Mouse (Mus musculus) CH12.LX (cell line): ENCODE data around the gene Igflr1. TPM values are rescaled to one million over a fixed set of nuclear protein-coding genes. Genes with fewer than 3 reads are reported as not detected.

ENCODE experiments used
- DNase-seq: peaks from one replicate; pipeline ENCODE4 v3.0.0-alpha.2; 2013; ENCODE audit errors: extremely low read depth
- H3K27ac ChIP-seq: 2 replicates; pipeline ENCODE4 v1.5.1; 2012; ENCODE audit warnings: low read depth, mild to moderate bottlenecking, control low read depth, moderate library complexity; ENCODE audit not compliant: insufficient read depth
- H3K27me3 ChIP-seq: replicated peaks from 2 replicates; pipeline ENCODE3; 2012; ENCODE audit warnings: inconsistent platforms
- H3K36me3 ChIP-seq, 2 experiments: replicated peaks in 1 of 2; 2 replicates each; pipeline versions ENCODE3 to v1.6.1; 2012; ENCODE audit warnings: inconsistent platforms in 1 of 2, low read length in 1 of 2, mild to moderate bottlenecking in 1 of 2, mixed read lengths in 1 of 2, moderate library complexity in 1 of 2; ENCODE audit not compliant: control insufficient read depth in 1 of 2, insufficient read depth in 1 of 2
- H3K4me1 ChIP-seq, 2 experiments: 2 replicates each; pipeline ENCODE4 v1.6.1; 2012; ENCODE audit warnings: inconsistent platforms in 1 of 2, moderate library complexity in 1 of 2; ENCODE audit not compliant: insufficient read depth in 2 of 2, control insufficient read depth in 1 of 2
- H3K4me2 ChIP-seq: 2 replicates; pipeline ENCODE4 v1.6.1; 2012; ENCODE audit warnings: low read depth, mild to moderate bottlenecking, control low read depth; ENCODE audit not compliant: poor library complexity, insufficient read depth, severe bottlenecking
- H3K4me3 ChIP-seq, 3 experiments: fragments of 150-350 bp in 1 of 3; sonication (generic) in 1 of 3; replicated peaks in 1 of 3; 2 replicates each; pipeline versions ENCODE3 to v1.5.1; 2011 to 2012; ENCODE audit warnings: low read depth in 2 of 3, low read length in 2 of 3, mild to moderate bottlenecking in 2 of 3, moderate library complexity in 2 of 3, control low read depth in 1 of 3, improper control_type of control experiment in 1 of 3, inconsistent platforms in 1 of 3, mixed read lengths in 1 of 3; ENCODE audit not compliant: poor library complexity in 1 of 3
- H3K79me2 ChIP-seq: replicated peaks from 2 replicates; pipeline ENCODE4 v1.6.1; 2012; ENCODE audit warnings: mild to moderate bottlenecking, moderate library complexity; ENCODE audit not compliant: control insufficient read depth, poor library complexity, insufficient read depth, severe bottlenecking; ENCODE audit errors: extremely low read depth
- H3K9ac ChIP-seq: 2 replicates; pipeline ENCODE4 v1.6.1; 2012; ENCODE audit warnings: low read depth, mild to moderate bottlenecking, control low read depth, moderate library complexity; ENCODE audit not compliant: insufficient read depth
- H3K9me3 ChIP-seq: replicated peaks from 2 replicates; pipeline ENCODE3; 2012; ENCODE audit warnings: low read length, inconsistent platforms, mixed read lengths
- CHD1 ChIP-seq: IDR thresholded peaks from 2 replicates; pipeline ENCODE4 v1.6.1; 2012; ENCODE audit warnings: low read depth, low read length, improper control_type of control experiment, inconsistent platforms
- CTCF ChIP-seq, 2 experiments: IDR thresholded peaks in 1 of 2; conservative IDR thresholded peaks in 1 of 2; 2 replicates each; pipeline ENCODE4 v1.5.1; 2011 to 2012; ENCODE audit warnings: low read depth in 2 of 2, low read length in 2 of 2, improper control_type of control experiment in 1 of 2, inconsistent platforms in 1 of 2, mild to moderate bottlenecking in 1 of 2, moderate library complexity in 1 of 2
- ELF1 ChIP-seq: IDR thresholded peaks from 2 replicates; pipeline ENCODE4 v1.6.1; 2014; ENCODE audit warnings: low read depth, mild to moderate bottlenecking, inconsistent platforms, low read length, improper control_type of control experiment
- EP300 ChIP-seq: IDR thresholded peaks from 2 replicates; pipeline ENCODE4 v1.6.1; 2011; ENCODE audit warnings: low read length, improper control_type of control experiment
- GABPA ChIP-seq: IDR thresholded peaks from 2 replicates; pipeline ENCODE4 v1.6.1; 2012; ENCODE audit warnings: low read depth, low read length, improper control_type of control experiment, inconsistent platforms; ENCODE audit not compliant: insufficient replicate concordance
- JUN ChIP-seq: IDR thresholded peaks from 2 replicates; pipeline ENCODE4 v1.6.1; 2011; ENCODE audit warnings: low read depth, mild to moderate bottlenecking, low read length, improper control_type of control experiment, moderate library complexity; ENCODE audit not compliant: insufficient read depth
- KAT2A ChIP-seq: IDR thresholded peaks from 2 replicates; pipeline ENCODE4 v1.6.1; 2012; ENCODE audit warnings: low read length, improper control_type of control experiment, inconsistent platforms; ENCODE audit not compliant: insufficient replicate concordance
- MEF2A ChIP-seq: IDR thresholded peaks from 2 replicates; pipeline ENCODE4 v1.6.1; 2014; ENCODE audit warnings: low read depth, mild to moderate bottlenecking, inconsistent platforms, low read length, improper control_type of control experiment, borderline replicate concordance
- MXI1 ChIP-seq: IDR thresholded peaks from 2 replicates; pipeline ENCODE4 v1.6.1; 2011; ENCODE audit warnings: mild to moderate bottlenecking, low read depth, low read length, improper control_type of control experiment
- MYC ChIP-seq: IDR thresholded peaks from 2 replicates; pipeline ENCODE4 v1.6.1; 2011; ENCODE audit warnings: low read depth, mild to moderate bottlenecking, improper control_type of control experiment, low read length
- NELFE ChIP-seq: IDR thresholded peaks from 2 replicates; pipeline ENCODE4 v1.6.1; 2011; ENCODE audit warnings: low read depth, low read length, improper control_type of control experiment
- NRF1 ChIP-seq: IDR thresholded peaks from 2 replicates; pipeline ENCODE4 v1.6.1; 2014; ENCODE audit warnings: low read depth, mild to moderate bottlenecking, inconsistent platforms, low read length, improper control_type of control experiment, moderate library complexity
- PAX5 ChIP-seq: IDR thresholded peaks from 2 replicates; pipeline ENCODE4 v1.6.1; 2012; ENCODE audit warnings: low read length, inconsistent platforms, mixed read lengths
- RCOR1 ChIP-seq: conservative IDR thresholded peaks from 2 replicates; pipeline ENCODE4 v1.6.1; 2012; ENCODE audit warnings: low read depth, mild to moderate bottlenecking, inconsistent platforms, low read length, improper control_type of control experiment
- SIN3A ChIP-seq: IDR thresholded peaks from 2 replicates; pipeline ENCODE4 v1.6.1; 2012; ENCODE audit warnings: low read length, improper control_type of control experiment, inconsistent platforms
- TBP ChIP-seq: conservative IDR thresholded peaks from 2 replicates; pipeline ENCODE4 v1.6.1; 2011; ENCODE audit warnings: low read depth, low read length, improper control_type of control experiment
- USF1 ChIP-seq: IDR thresholded peaks from 2 replicates; pipeline ENCODE4 v1.6.1; 2014; ENCODE audit warnings: low read depth, mild to moderate bottlenecking, inconsistent platforms, low read length, improper control_type of control experiment
- USF2 ChIP-seq: conservative IDR thresholded peaks from 2 replicates; pipeline ENCODE4 v1.6.1; 2011; ENCODE audit warnings: low read depth, low read length, improper control_type of control experiment
- ZC3H11A ChIP-seq: IDR thresholded peaks from 2 replicates; pipeline ENCODE4 v1.6.1; 2012; ENCODE audit warnings: low read depth, mild to moderate bottlenecking, inconsistent platforms, low read length, improper control_type of control experiment
- ZMIZ1 ChIP-seq: IDR thresholded peaks from 2 replicates; pipeline ENCODE4 v1.6.1; 2012; ENCODE audit warnings: low read depth, mild to moderate bottlenecking, inconsistent platforms, low read length, improper control_type of control experiment
- dilution Hi-C: fragments of 300-500 bp; cut with MboI; formaldehyde crosslinking; loops from 2 replicates; pipeline ENCODE4 v1.14.3; 2020; ENCODE audit warnings: low sequenced_read_pairs; ENCODE audit not compliant: extremely low pct_unique_long_range_greater_than_20kb, extremely low pct_ligation_motif_present
- in situ Hi-C: fragments of 300-500 bp; cut with MboI; formaldehyde crosslinking; loops from 3 replicates; pipeline ENCODE4 v1.14.3; 2019; ENCODE audit warnings: low sequenced_read_pairs, low pct_ligation_motif_present, low pct_unique_long_range_greater_than_20kb, mixed read lengths
- polyA plus RNA-seq: library from polyadenylated mRNA; unstranded; fragments of >175 nt; gene quantifications from 2 replicates; pipeline ENCODE4 v1.2.1, GENCODE M21; 2012; ENCODE audit warnings: low read depth; ENCODE audit not compliant: insufficient read length
- total RNA-seq, 2 experiments: library from RNA; depleted of rRNA; stranded (reverse); fragments of 300-350 nt in 1 of 2; fragments of >200 nt in 1 of 2; gene quantifications; 2 replicates each; pipeline ENCODE4 v1.2.3; 2012 to 2014

Igflr1 gene
- total and polyA plus RNA-seq, 3 experiments = 1.3 TPM; not detected in 2

GRCm38 (mm10) chr7:30584339-30584738 lies 19.1 kb downstream of the Igflr1 start:
- Histone ChIP-seq H3K9me3 (no peaks in the 10 kb centered on the region), H3K4me1 (peaks cover 3 to 14% of the 10 kb centered on the region in 2 experiments; a peak in 3 of 4 replicates), H3K27me3 (no peaks in the 10 kb centered on the region), H3K9ac (no peak overlapping the region), H3K4me3 (no peak overlapping the region), H3K36me3 (peaks cover 75 to 78% of the 10 kb centered on the region in 2 experiments), H3K27ac (no peak overlapping the region), H3K79me2 (peaks cover 27% of the 10 kb centered on the region), H3K4me2 (no peak overlapping the region)
- no peak for DNase-seq
- TF ChIP-seq ZC3H11A = no peak
- dilution Hi-C loops (no loop called here), in situ Hi-C loops (no loop called here)

- dilution Hi-C loops = no loop called here
Observed at GRCm38 (mm10) chr7:30585170-30585569, 19.9 kb downstream of the Igflr1 start.

GRCm38 (mm10) chr7:30586455-30587020 lies 21.3 kb downstream of the Igflr1 start:
- TF ChIP-seq RCOR1 (no peak), MYC (no peak), USF2 (no peak), USF1 (no peak), JUN (no peak), PAX5 (no peak), GABPA (no peak), ELF1 (no peak), ZMIZ1 (no peak), MXI1 (no peak), KAT2A (no peak), NRF1 (no peak), MEF2A (no peak)
- Histone ChIP-seq H3K4me1 (peaks cover 3 to 21% of the 10 kb centered on the region in 2 experiments; a peak in 3 of 4 replicates), H3K27ac (no peak overlapping the region), H3K27me3 (no peaks in the 10 kb centered on the region), H3K9ac (no peak overlapping the region), H3K36me3 (peaks cover 55 to 71% of the 10 kb centered on the region in 2 experiments), H3K4me2 (peak overlapping the region; percentile 72; the same call in 1 of the 2 replicates), H3K79me2 (peaks cover 45% of the 10 kb centered on the region), H3K9me3 (no peaks in the 10 kb centered on the region), H3K4me3 (no peak overlapping the region)
- dilution Hi-C loops = no loop called here
- DNase-seq = no peak
- in situ Hi-C loops = no loop called here

More at GRCm38 (mm10) chr7:30585170-30585569, 19.9 kb downstream of the Igflr1 start:
- H3K27ac ChIP-seq = no peak overlapping the region
- no peaks in the 10 kb centered on the region for H3K27me3 ChIP-seq
- peaks cover 67 to 74% of the 10 kb centered on the region in 2 experiments for H3K36me3 ChIP-seq
- peaks cover 31% of the 10 kb centered on the region for H3K79me2 ChIP-seq
- DNase-seq = no peak
- in situ Hi-C loops = no loop called here
- H3K9me3 ChIP-seq = no peaks in the 10 kb centered on the region
- no peak overlapping the region for H3K4me2 ChIP-seq
- H3K4me1 ChIP-seq = peaks cover 3 to 18% of the 10 kb centered on the region in 2 experiments; a peak in 3 of 4 replicates
- no peak overlapping the region for H3K9ac ChIP-seq
- H3K4me3 ChIP-seq = no peak overlapping the region
- no peak for TF ChIP-seq USF2
- TF ChIP-seq KAT2A = no peak
- TF ChIP-seq NELFE = no peak
- TF ChIP-seq PAX5 = no peak
- TF ChIP-seq EP300 = no peak
- no peak for TF ChIP-seq ZC3H11A
- no peak for TF ChIP-seq MEF2A
- no peak for TF ChIP-seq ZMIZ1
- no peak for TF ChIP-seq CHD1
- no peak for TF ChIP-seq SIN3A
- TF ChIP-seq TBP = no peak
- TF ChIP-seq CTCF (conservative IDR thresholded peaks at IDR 0.05 in 1 of 2, IDR thresholded peaks at IDR 0.05 in 1 of 2; ENCODE audit: low read depth in 2 of 2, low read length in 2 of 2) = no peak
- no peak for TF ChIP-seq RCOR1
